Mouse (Mus musculus) megakaryocyte, embryonic 14.5 days (primary cell): ENCODE measurements around the gene Ccl2.

Source experiments
- FLI1 ChIP-seq: IDR thresholded peaks from 2 replicates; pipeline ENCODE4 v1.6.1; 2012; ENCODE audit warnings: low read length, inconsistent platforms, mixed read lengths
- GATA1 ChIP-seq: IDR thresholded peaks from 3 replicates; pipeline ENCODE4 v1.6.1; 2012; ENCODE audit warnings: mixed read lengths, low read length, inconsistent platforms, borderline replicate concordance

DNA sequence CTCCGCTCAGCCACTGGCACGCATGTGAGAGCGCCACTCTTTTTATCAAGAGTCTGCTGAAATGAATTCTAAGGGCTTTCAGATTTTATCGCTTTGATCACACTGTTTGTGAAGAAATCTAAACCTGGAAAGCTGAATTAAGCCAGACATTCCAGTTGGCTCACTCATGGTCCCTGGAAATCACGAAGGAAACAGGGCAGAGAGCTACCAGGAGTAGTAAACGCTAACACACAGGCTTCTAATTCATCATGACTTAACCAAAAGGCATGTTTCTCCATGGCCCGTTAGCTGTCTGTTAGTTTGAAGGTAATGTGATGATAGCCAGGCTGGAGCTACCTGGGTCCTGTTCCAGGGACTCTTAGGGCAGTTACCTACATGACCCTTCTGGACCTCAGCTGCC, 925 bp upstream of the Ccl2 start:
- TF ChIP-seq GATA1 (no peak), FLI1 (no peak)
